Mouse (Mus musculus) embryonic facial prominence, embryonic 14.5 days (tissue): Measurements from ENCODE around the gene Sirt3. TPM values are rescaled to one million over a fixed set of nuclear protein-coding genes. Genes with fewer than 3 reads are reported as not detected.

Experiments
- ATAC-seq: fragments of 200-750 bp; cut with Nextera tagmentation; 2 replicates; pipeline ENCODE4 v1.8.0; 2017; ENCODE audit warnings: low read depth, moderate number of reproducible peaks, moderate TSS enrichment
- DNase-seq: peaks from one replicate; pipeline ENCODE4 v3.0.0-alpha.2; 2015; ENCODE audit warnings: low spot score
- H3K27ac ChIP-seq: fragments of 300-500 bp; sonication (generic); replicated peaks from 2 replicates; pipeline ENCODE4 v1.5.1; 2014; ENCODE audit warnings: low read depth, mild to moderate bottlenecking, low read length, moderate library complexity
- H3K27me3 ChIP-seq: fragments of 300-500 bp; sonication (generic); replicated peaks from 2 replicates; pipeline ENCODE4 v1.6.1; 2014; ENCODE audit warnings: low read length; ENCODE audit not compliant: control insufficient read depth, insufficient read depth
- H3K36me3 ChIP-seq: fragments of 300-500 bp; sonication (generic); 2 replicates; pipeline ENCODE4 v1.6.1; 2014; ENCODE audit warnings: low read length, mixed read lengths; ENCODE audit not compliant: control insufficient read depth, insufficient read depth
- H3K4me1 ChIP-seq: fragments of 300-500 bp; sonication (generic); 2 replicates; pipeline ENCODE4 v1.6.1; 2014; ENCODE audit warnings: antibody characterized with exemption, low read length; ENCODE audit not compliant: control insufficient read depth, insufficient read depth
- H3K4me2 ChIP-seq: fragments of 300-500 bp; sonication (generic); 2 replicates; pipeline ENCODE4 v1.6.1; 2014; ENCODE audit warnings: low read depth, mild to moderate bottlenecking, low read length, moderate library complexity, mixed read lengths
- H3K4me3 ChIP-seq: fragments of 300-500 bp; sonication (generic); 2 replicates; pipeline ENCODE4 v1.5.1; 2014; ENCODE audit warnings: low read depth, mild to moderate bottlenecking, low read length
- H3K9ac ChIP-seq: fragments of 300-500 bp; sonication (generic); 2 replicates; pipeline ENCODE4 v1.6.1; 2014; ENCODE audit warnings: low read depth, mild to moderate bottlenecking, low read length, moderate library complexity, mixed read lengths
- H3K9me3 ChIP-seq: fragments of 300-500 bp; sonication (generic); 2 replicates; pipeline ENCODE4 v1.6.1; 2016; ENCODE audit warnings: low read length; ENCODE audit not compliant: control insufficient read depth
- WGBS: fragments of 180-500 bp; shearing (Covaris S2); extraction: QIAGEN DNeasy Blood & Tissue Kit; methylation state at CpG from one replicate; pipeline ENCODE4 v1.1.7; 2014; 5-methylcytosine and 5-hydroxymethylcytosine counted together
- polyA plus RNA-seq: library from polyadenylated mRNA; unstranded; fragments of >200 nt; fragmentation: Nextera tagmentation; extraction: Ambion mirVana; gene quantifications from 2 replicates; pipeline ENCODE4 v1.2.1, GENCODE M21; 2014

Gene Sirt3
- polyA plus RNA-seq, 1 experiment from 2014 or later = 18.3 TPM

DNA sequence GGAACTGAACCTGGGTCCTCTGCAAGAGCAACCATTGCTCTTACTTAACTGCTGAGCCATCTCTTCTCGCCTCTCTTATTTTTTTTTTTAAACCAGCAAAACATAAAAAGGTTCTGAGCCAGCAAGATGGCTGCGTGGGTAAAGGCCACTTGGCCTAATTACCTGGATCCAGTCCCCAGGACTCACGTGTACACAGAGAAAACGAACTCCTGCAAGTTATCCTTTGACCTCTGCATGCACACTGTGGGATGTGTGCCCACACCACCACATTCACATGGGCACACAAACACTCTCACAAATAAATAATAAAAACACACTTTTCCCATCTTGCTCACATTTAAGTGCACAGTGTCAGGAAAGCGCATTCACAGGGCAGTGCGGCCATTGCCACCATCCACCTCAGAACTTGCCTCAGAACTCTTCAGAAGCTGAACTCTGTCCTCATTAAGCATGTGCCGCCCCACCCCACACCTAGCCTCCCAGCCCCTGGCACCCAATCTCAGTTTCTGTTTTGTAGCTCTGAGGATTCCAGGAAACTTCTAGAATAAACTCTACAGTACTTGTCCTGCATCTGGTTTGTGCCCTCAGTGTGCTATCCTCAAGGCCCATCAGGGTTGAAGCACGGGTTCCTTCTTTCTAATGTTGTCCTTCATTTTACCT, 32.1 kb upstream of the Sirt3 start:
- Histone ChIP-seq H3K27me3 (peaks cover 3% of the 10 kb centered on the region), H3K4me3 (no peak overlapping the region), H3K27ac (no peak overlapping the region), H3K36me3 (no peaks in the 10 kb centered on the region), H3K9me3 (no peaks in the 10 kb centered on the region), H3K4me2 (no peak overlapping the region), H3K9ac (no peak overlapping the region), H3K4me1 (no peaks in the 10 kb centered on the region)
- ATAC-seq (no peak), DNase-seq (no peak)
- 80% methylated on average over 8 of the region's 8 CpGs for WGBS

DNA sequence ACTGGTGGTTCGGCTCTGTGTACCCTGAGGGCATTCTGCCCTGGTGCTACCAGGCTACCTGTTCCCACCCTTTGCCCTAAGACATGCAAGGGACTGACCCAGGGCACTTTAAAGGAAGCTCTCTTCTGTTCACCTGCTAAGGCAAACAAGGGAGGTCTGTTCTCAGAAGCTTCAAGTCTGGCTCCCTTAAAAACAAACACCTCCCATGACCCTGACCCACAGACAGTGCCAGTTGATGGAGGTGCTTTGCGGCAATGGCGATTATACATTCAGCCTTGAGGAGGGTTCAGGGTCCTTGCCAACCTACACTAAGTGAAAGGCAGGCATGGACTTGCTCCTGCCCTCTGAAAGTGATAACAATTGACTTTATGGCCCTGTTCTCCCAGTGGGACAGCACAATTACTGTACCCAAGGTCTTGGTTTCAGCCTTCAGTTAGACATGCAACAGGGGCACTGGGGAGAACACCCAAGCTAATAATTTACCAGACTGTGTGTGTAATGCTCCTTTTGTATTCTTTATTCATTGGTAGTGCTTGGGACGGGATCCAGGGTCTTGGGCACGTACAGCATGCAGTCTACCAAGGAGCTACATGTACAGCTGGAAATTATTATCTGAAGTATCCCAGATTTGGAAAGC, 30.9 kb upstream of the Sirt3 start:
- Histone ChIP-seq H3K27me3 (no peaks in the 10 kb centered on the region; the same call in 1 of the 2 replicates), H3K27ac (no peak overlapping the region), H3K4me3 (no peak overlapping the region), H3K4me1 (no peaks in the 10 kb centered on the region), H3K9me3 (no peaks in the 10 kb centered on the region), H3K36me3 (no peaks in the 10 kb centered on the region), H3K4me2 (no peak overlapping the region), H3K9ac (no peak overlapping the region)
- 59% methylated on average over 5 of the region's 5 CpGs for WGBS
- ATAC-seq (no peak), DNase-seq (no peak)

GRCm38 (mm10) chr7:140912293-140912692, 30.2 kb upstream of the Sirt3 start:
- H3K4me2 ChIP-seq = no peak overlapping the region
- ATAC-seq (no peak), DNase-seq (no peak)
- WGBS = 60% methylated on average over 3 of the region's 3 CpGs
- no peak overlapping the region for H3K27ac ChIP-seq
- H3K4me3 ChIP-seq = no peak overlapping the region
- no peaks in the 10 kb centered on the region for H3K4me1 ChIP-seq
- no peak overlapping the region for H3K9ac ChIP-seq
- no peaks in the 10 kb centered on the region for H3K36me3 ChIP-seq
- no peaks in the 10 kb centered on the region for H3K9me3 ChIP-seq
- no peaks in the 10 kb centered on the region for H3K27me3 ChIP-seq

DNA sequence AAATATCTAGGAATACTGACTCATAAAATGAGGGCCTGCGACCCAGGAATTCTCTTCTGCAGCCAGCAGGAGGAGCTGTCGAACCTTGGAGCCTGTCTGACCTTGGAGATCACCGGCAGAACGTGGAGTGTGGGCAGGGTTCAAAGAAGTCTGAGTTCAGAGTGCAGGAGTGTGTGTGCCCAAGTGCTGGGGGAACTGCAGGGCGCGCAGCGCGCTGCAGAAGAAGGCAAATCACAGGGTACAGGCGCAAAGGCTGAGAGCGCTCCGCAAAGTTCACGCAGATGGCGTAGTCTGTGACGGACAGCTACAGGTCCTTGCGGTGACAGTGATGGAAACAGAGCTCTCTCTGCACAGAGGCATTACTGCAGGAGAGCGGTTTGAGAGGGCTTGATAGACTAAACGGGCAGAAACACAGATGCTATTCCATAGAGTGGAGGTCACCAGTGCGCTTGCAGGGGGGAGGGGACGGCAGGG, 26.6 kb upstream of the Sirt3 start:
- peak overlapping the region; percentile 89 for H3K4me2 ChIP-seq
- no peaks in the 10 kb centered on the region for H3K4me1 ChIP-seq
- no peaks in the 10 kb centered on the region for H3K36me3 ChIP-seq
- H3K27me3 ChIP-seq = no peaks in the 10 kb centered on the region
- peak overlapping the region; percentile 44 for H3K4me3 ChIP-seq
- peak; percentile 85 for DNase-seq
- 3% methylated on average over 19 of the region's 19 CpGs for WGBS
- no peak overlapping the region for H3K27ac ChIP-seq
- H3K9me3 ChIP-seq = no peaks in the 10 kb centered on the region
- peak overlapping the region; percentile 55; the same call in 1 of the 2 replicates for H3K9ac ChIP-seq
- ATAC-seq = peak; percentile 82

DNA sequence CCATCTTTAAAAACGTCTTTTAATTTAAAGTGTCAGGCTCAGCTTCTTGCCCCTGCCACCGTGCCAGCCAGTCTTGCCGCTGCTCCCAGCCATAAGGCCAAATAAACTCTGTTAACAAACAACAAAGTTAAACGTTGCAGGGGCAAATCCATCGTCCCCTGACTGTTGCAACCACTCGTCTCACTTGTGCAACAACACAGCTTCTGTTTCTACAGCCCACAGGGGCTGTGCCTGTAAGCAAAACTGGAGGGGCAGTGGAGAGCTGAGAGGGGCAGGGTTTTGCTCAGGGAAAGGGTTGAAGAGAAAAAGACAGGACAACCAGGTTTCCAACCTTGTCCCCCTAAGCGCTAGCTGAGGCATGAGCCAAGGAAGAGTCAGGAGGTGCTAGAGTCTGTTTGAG, 26.1 kb upstream of the Sirt3 start:
- no peaks in the 10 kb centered on the region for H3K9me3 ChIP-seq
- H3K27me3 ChIP-seq = no peaks in the 10 kb centered on the region
- no peaks in the 10 kb centered on the region for H3K4me1 ChIP-seq
- ATAC-seq (no peak), DNase-seq (no peak)
- 0 out of 2 replicates have a peak overlapping the region, but pooled peaks have one; percentile 44 for H3K4me3 ChIP-seq
- no peak overlapping the region for H3K27ac ChIP-seq
- H3K4me2 ChIP-seq = peak overlapping the region; percentile 89; the same call in 1 of the 2 replicates
- no peaks in the 10 kb centered on the region for H3K36me3 ChIP-seq
- H3K9ac ChIP-seq = 0 out of 2 replicates have a peak overlapping the region, but pooled peaks have one; percentile 55
- 52% methylated on average over 7 of the region's 7 CpGs for whole genome bisulfite sequencing

- ATAC-seq = no peak
These were observed 25.6 kb upstream of the Sirt3 start for GRCm38 (mm10) chr7:140907697-140908096.

DNA sequence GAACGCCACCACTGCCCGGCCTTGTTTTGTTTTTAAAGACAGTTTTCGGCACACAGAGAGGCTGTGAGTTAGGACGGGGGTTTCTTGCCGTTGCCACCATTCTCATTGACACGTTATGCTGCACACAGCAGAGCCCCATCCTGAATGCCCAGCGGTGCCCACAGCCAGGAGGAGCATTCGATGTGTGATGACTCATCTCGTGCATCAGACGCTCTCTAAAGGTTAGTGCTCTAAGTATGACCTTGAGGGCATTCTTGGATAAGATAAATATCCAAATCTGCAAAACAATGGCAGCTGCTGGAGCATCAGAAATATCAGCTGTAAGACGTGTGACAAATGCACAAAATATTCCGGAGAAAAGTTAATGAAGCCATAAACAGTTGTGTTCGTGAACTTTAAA, 25.0 kb upstream of the Sirt3 start:
- Histone ChIP-seq H3K36me3 (no peaks in the 10 kb centered on the region), H3K27me3 (no peaks in the 10 kb centered on the region), H3K9ac (no peak overlapping the region), H3K4me1 (no peaks in the 10 kb centered on the region), H3K27ac (no peak overlapping the region), H3K4me3 (no peak overlapping the region), H3K9me3 (no peaks in the 10 kb centered on the region), H3K4me2 (no peak overlapping the region)
- DNase-seq = no peak
- no peak for ATAC-seq
- WGBS = 79% methylated on average over 13 of the region's 13 CpGs

More at GRCm38 (mm10) chr7:140907697-140908096, 25.6 kb upstream of the Sirt3 start:
- Histone ChIP-seq H3K27me3 (no peaks in the 10 kb centered on the region), H3K36me3 (no peaks in the 10 kb centered on the region), H3K4me1 (no peaks in the 10 kb centered on the region), H3K9ac (no peak overlapping the region), H3K4me2 (no peak overlapping the region), H3K27ac (no peak overlapping the region), H3K9me3 (no peaks in the 10 kb centered on the region), H3K4me3 (no peak overlapping the region)
- no peak for DNase-seq
- 79% methylated on average over 7 of the region's 7 CpGs for WGBS

GRCm38 (mm10) chr7:140905642-140906081, 23.6 kb upstream of the Sirt3 start:
- no peaks in the 10 kb centered on the region for H3K9me3 ChIP-seq
- H3K4me2 ChIP-seq = no peak overlapping the region
- ATAC-seq (no peak), DNase-seq (no peak)
- no peaks in the 10 kb centered on the region for H3K27me3 ChIP-seq
- 73% methylated on average over 2 of the region's 2 CpGs for WGBS
- no peak overlapping the region for H3K9ac ChIP-seq
- H3K27ac ChIP-seq = no peak overlapping the region
- no peaks in the 10 kb centered on the region for H3K4me1 ChIP-seq
- no peak overlapping the region for H3K4me3 ChIP-seq
- no peaks in the 10 kb centered on the region for H3K36me3 ChIP-seq
